Mouse (Mus musculus) stomach, postnatal 0 days (tissue): ENCODE results near the gene Trp53i11.

ENCODE experiments used
- CTCF ChIP-seq: IDR thresholded peaks from 2 replicates; pipeline ENCODE4 v1.5.1; 2016; ENCODE audit warnings: antibody characterized with exemption, low read depth, mild to moderate bottlenecking, moderate library complexity
- EP300 ChIP-seq: optimal IDR thresholded peaks from 2 replicates; pipeline ENCODE3; 2016; ENCODE audit warnings: antibody characterized with exemption

DNA sequence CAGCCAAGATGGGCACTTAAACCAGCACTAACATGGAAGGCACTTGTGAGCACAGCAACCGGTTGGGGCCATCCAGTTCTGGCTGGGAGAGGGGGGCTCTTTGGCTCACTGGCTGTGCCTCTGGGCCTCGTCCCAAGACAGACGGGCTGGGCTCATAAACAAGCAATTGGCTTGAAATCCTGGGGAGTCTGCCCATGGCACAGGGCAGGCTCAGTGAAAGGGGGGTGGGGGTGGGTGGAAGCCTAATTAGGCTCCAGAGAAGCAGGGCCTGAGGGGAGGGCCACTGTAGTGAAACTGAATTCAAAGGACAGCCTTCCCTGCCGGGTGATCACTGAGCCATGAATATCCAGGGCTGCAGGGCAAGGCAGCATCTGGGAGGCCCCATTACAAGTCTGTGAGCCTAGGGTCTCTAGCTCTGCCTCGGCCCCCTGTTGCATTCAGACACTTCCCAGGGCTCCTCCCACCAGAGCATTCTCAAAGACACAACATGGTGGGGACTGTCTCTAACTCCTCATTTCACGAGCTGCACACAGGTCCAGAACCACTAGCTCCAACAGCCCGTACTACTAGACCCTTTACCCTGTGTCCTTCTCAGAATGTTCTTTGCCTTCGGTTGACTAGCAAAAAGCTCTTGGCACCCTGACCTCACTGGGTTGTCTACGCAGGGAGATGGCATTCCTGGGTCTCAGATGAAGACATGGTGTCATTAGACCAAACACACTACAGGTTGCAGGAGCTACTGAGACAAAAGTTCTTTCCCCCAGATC lies 40.5 kb downstream of the Trp53i11 start:
- TF ChIP-seq EP300 (no peak), CTCF (no peak)
